Mouse (Mus musculus): ENCODE data around the gene Pygo2.
A peak's percentile ranks its signal among the peaks of the same experiment; 100 is the strongest.
"Not testable (repeated sequence)": the region's sequence is repeated elsewhere in the genome, so short reads cannot be mapped to it uniquely, and the experiment has no call there.

Gene Pygo2

GRCm38 (mm10) chr3:89421002-89421774 is 8.8 kb upstream of the Pygo2 start:
- peak; percentile 76 for DNase-seq (ENCODE audit: low spot score)

- no peak for DNase-seq (ENCODE audit: low spot score)
Measured at GRCm38 (mm10) chr3:89421810-89422473, 8.1 kb upstream of the Pygo2 start.

GRCm38 (mm10) chr3:89422556-89423205 is 7.3 kb upstream of the Pygo2 start:
- no peak for DNase-seq (ENCODE audit: low spot score)

- DNase-seq (ENCODE audit: low spot score): no peak
Measured at GRCm38 (mm10) chr3:89424416-89425140, 5.4 kb upstream of the Pygo2 start.

GRCm38 (mm10) chr3:89425141-89425525 is 4.9 kb upstream of the Pygo2 start:
- DNase-seq (ENCODE audit: low spot score): no peak

GRCm38 (mm10) chr3:89425876-89426275 is 4.1 kb upstream of the Pygo2 start:
- DNase-seq (ENCODE audit: low spot score): no peak

- not testable (repeated sequence) for DNase-seq (ENCODE audit: low spot score)
Measured at GRCm38 (mm10) chr3:89429021-89429420, 993 bp upstream of the Pygo2 start.

- no peak for DNase-seq (ENCODE audit: low spot score)
Measured at GRCm38 (mm10) chr3:89432606-89433005, 2.6 kb downstream of the Pygo2 start.

- DNase-seq (ENCODE audit: low spot score): no peak
Measured at GRCm38 (mm10) chr3:89434532-89434931, 4.5 kb downstream of the Pygo2 start.

- no peak for DNase-seq (ENCODE audit: low spot score)
Measured at GRCm38 (mm10) chr3:89435041-89435440, 5.0 kb downstream of the Pygo2 start.

- peak; percentile 55 for DNase-seq (ENCODE audit: low spot score)
Measured at GRCm38 (mm10) chr3:89436176-89437113, 6.4 kb downstream of the Pygo2 start, which contains the start of gene Pbxip1. Gene Pbxip1, plus strand, starts transcription at chr3:89436706.

GRCm38 (mm10) chr3:89437269-89437668 is 7.3 kb downstream of the Pygo2 start:
- DNase-seq (ENCODE audit: low spot score): no peak

GRCm38 (mm10) chr3:89440691-89441090 is 10.7 kb downstream of the Pygo2 start:
- no peak for DNase-seq (ENCODE audit: low spot score)

GRCm38 (mm10) chr3:89448720-89449537 is 18.9 kb downstream of the Pygo2 start:
- DNase-seq (ENCODE audit: low spot score): no peak

- peak; percentile 83 for DNase-seq (ENCODE audit: low spot score)
Measured at GRCm38 (mm10) chr3:89449541-89449940, 19.5 kb downstream of the Pygo2 start.

- DNase-seq (ENCODE audit: low spot score): no peak
Measured at GRCm38 (mm10) chr3:89451916-89452315, 21.9 kb downstream of the Pygo2 start.

- DNase-seq (ENCODE audit: low spot score): no peak
Measured at GRCm38 (mm10) chr3:89454401-89455177, 24.6 kb downstream of the Pygo2 start, which contains the start of gene Pmvk. Gene Pmvk, plus strand, starts transcription at chr3:89454541.

GRCm38 (mm10) chr3:89455786-89456285 is 25.8 kb downstream of the Pygo2 start:
- DNase-seq (ENCODE audit: low spot score): no peak

Measured in layer of hippocampus, adult 11-12 months (tissue).